Mouse (Mus musculus) left cerebral cortex, postnatal 25 days (tissue): Measurements from ENCODE around the gene Taf4. TPM values are rescaled to one million over a fixed set of nuclear protein-coding genes. Genes with fewer than 3 reads are reported as not detected.

Source experiments
- DNase-seq, 2 experiments: peaks; one replicate each; pipeline ENCODE4 v3.0.0; 2022; ENCODE audit warnings: low spot score in 2 of 2, mixed read lengths in 1 of 2
- intact Hi-C: fragments of 180-260 bp; cut with DNase I; formaldehyde crosslinking; loops from one replicate; pipeline ENCODE4 v1.15.1; 2025
- total RNA-seq, 2 experiments: library from RNA; stranded (reverse); gene quantifications; 2 replicates each; pipeline ENCODE4 v1.2.3; 2021

Taf4 gene
- total RNA-seq, 2 experiments from 2014 or later, result 17.7 to 18.9 TPM

DNA sequence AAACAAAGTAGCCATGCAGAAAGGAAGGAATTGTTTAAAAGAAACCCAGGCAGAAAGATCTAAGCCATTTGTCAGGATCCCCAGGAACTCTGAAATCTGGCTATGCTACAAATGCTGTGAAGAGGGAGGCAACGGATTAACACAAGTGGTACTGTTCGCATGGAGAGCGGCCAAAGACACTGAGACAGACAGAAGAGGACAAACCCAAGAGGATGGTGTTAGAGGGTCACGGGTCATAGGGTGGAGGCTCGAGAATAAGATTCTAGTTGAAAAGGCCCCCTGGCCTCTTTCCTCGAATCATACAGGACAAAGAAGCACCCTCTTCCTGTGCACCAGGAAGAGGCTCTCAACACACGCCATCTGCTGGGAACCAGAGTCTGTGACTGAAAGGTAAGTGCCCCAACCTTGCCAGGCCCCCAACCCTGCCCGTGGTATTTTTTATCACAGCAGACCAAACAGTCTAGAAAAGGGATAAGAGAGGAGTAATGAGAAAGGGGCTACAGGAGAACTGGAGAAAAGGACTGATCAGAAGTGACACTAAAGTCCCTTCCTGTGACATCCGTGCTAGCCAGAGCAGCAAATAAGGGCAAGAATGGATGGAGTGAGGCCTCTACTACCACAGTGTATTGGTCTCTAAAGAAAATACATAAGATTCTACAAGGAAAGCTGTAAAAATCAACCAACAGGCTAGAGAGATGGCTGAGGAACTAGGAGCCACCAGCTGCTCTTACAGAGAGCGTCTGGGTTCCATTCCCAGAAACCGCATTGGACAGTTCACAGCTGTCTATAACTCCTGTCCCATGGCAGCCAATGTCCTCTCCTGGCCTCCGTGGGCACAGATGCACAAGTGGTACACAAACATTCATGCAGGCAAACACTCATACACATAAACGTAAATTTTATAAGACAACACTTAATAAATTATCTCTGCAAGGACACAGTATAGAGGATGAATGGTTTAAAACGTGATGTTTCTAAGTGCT is 24.6 kb downstream of the Taf4 start:
- intact Hi-C loops, result no loop called here
- DNase-seq, result no peak

DNA sequence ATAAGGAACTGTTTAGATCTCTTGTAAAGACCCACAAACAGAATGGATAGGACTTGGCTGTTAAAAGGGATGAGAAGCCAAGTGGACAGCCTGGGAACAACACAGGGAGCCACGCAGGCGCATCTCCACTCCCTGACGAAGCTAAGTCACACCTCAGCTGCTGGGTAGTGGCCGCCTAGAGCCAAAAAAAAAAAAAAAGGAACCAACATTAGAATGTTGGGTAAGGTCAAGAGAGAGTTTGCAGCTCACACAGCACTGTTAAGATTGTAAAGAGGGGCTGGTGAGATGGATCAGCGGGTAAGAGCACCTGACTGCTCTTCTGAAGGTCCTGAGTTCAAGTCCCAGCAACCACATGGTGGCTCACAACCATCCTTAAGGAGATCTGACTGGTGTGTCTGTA is 27.6 kb downstream of the Taf4 start:
- DNase-seq, result no peak
- intact Hi-C loops, result no loop called here

DNA sequence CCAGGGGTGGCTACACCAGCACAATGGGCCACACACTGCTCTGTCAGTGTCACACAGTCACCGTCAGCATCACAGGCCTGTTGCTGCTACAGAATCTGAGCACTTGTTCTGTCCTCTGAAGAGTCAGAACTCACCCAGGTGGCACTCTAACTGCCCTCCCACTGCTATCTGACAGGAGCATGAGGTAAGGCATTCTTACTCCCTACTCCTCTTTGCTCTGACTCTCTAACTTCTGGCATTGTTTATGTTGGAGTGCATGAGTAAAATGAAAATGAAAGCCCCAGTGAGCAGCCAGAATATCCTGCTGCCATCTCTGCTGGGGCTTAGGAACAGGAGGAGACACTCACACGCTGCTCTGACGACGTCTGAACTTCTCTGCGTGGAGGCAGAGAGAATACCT is 28.8 kb downstream of the Taf4 start:
- intact Hi-C loops, result no loop called here
- DNase-seq, result no peak

DNA sequence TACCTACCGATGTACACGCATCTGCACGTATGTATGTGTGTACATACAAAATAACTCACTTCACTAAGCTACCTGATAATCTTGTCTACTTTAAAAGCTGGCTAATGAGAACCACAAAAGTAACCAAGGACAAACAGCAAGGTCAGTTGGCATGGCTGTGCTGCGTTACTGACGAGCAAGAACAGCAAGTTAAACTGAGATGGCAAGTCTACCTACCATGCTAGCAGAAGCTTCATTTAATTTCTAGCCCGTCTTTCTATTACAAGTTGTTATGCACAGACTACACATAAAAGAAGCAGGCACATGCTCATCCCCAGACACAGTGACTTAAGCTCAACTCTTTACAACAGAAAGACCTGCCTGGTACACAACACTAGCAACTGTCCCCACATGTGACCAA is 29.9 kb downstream of the Taf4 start:
- intact Hi-C loops, result no loop called here
- no peak for DNase-seq

DNA sequence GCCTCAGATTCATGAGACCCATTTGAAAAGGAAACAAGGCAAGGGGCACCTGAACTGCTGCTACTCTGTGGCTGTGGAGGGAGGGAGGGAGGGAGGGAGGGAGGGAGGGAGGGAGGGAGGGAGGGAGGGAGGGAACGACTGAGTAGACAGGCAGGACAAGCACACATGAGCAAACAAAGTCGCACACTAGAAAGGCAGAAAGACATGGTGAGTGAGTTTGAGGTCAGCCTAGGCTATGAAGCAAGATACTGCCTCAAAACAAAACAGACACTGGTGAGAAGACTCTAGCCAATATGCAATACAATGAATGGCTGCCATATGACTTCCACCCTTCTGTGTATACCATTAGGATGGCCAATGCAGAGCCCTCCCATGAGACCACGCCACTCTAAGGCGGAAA is 31.4 kb downstream of the Taf4 start:
- no peak for DNase-seq
- intact Hi-C loops, result no loop called here

DNA sequence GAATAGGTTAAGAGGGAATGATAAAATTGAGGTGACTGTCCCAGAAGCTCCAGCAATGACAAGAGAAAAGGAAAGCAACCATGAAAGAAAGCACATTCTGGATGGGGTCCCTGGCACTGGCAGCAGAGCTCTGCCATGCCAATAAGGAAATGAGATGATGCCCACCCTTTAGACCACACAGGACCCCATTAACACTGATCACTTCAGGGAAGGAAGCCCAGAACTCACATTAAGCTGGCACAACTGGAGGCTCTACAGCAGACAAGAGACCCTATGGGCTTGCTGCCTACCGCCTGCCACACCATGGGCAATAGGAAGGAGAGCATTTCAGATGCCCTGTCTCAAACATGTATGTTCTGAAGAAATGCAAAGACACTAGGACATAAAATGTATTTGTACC is 34.8 kb downstream of the Taf4 start:
- DNase-seq, result no peak
- intact Hi-C loops, result no loop called here

DNA sequence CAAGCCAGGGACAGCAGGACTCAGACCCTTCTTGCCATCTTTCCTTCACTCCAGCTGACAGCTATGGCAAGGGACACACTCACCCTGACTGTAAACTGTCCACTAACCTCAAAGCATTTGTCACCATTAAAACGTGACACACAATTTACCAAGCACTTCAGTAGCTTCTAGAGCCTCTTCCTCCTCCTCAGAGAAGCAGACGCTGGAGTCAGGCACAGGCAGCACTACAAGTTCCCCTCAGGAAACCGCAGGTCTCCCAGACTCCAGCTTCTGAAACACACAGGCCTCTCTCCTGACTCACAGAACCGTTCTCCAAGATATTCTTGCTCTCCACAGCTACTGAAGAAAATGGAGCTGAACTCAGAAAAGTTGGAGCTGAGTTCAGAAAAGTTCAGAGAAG is 39.4 kb downstream of the Taf4 start:
- no peak for DNase-seq
- intact Hi-C loops, result no loop called here

DNA sequence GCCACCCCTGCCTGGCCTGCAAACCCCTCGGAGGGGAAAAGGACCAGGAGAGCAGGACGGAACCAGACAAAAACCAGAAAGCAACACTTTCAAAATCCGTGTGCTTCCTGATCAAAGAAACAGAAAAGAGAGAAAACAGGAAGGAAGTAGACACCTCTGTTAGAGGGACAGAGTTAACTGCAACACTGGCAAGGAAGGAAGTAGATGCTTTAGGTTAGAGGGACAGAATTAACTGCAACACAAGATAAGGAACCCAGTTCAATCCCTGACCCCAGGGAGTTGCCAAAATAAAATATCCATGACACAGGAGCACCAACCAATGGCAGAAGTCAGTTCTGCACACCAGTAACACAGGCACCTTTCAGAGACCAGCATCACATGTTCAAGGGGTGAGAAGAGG is 42.3 kb downstream of the Taf4 start:
- DNase-seq, result no peak
- intact Hi-C loops, result no loop called here

DNA sequence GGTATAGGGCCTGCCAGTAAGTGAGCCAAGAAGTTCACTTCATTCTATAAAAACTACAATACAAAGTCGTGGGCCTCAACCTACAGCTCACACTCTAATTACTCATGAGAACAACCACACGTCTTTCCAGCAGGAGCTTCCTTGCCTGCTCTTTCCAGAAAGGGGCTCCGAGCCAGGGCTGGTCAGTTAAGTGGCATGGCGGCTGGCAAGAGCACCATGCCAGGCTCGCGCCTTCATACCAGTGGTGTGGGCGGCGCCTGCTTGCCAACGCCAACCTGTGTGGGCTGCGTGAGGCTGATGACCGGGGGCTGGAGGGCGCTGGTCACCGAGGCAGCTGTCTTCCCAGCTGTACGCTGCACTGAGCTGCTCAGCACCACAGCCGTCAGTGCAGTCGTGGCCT is 44.7 kb downstream of the Taf4 start:
- no peak for DNase-seq
- intact Hi-C loops, result no loop called here

DNA sequence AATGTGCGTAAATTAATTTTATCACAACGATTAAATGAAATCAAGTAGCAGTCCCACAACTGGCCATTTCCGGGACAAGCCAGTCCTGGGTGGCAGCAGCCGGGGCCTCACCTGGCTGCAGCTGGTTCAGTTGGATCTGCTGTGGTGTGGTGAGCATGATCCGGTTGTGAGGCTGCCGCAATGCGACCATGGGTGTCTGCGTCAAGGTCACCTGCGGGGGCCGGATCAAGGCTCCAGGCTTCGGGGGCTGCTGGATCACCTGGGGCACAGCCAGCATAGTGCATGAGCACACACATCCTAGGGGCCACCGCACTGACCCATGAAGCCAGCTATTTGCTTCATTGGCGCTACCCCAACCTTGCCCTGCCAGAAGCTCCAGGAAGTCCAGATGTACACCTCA is 47.3 kb downstream of the Taf4 start:
- DNase-seq, result no peak
- intact Hi-C loops, result no loop called here

DNA sequence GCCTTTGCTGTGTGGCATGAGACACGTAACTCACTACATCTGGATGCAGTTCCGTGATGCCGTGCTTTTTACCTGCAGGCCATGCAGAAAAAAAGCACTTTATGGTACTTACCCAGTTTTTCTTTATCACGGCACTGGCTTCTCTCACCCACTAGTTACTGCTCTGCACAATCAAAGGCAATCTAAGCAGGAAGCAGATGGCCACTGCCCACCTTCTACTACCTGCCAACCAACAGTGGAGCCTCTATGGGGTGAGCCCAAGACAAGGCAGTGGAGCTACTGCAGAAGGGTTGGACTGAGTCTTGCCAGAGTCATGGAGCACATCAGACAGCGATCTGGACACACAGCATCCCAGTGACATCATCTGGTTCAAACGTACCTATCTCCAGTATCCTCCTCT is 52.4 kb downstream of the Taf4 start:
- intact Hi-C loops, result loop anchor here (5.0 kb wide), 1 partner anchor 103 kb away; no protein-coding TSS in a partner anchor

DNA sequence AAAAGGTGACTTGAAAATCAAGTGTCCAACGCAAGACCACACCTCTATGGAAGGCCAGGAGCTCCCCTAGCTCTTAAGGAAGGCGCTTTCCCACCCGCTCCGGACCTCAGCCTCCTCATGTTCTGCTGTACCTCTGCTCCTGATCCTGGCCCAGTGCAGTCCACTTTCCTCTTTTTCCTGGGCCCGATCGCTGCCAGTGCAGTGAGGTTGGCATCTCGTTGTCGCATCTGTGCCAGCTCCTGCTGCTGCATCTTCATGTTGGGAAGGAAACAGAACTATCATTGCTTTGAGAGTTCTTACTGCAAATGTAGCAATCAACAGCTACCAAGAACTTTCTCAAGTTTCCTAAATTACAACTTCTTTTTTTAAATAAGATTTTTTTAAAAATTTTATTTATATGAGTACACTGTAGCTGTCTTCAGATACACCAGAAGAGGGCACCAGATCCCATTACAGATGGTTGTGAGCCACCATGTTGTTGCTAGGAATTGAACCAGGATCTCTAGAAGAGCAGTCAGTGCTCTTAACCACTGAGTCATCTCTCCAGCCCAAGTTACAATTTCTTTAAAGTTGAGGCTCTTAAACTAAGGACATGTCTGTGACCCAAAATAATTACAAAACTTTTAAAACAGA is 55.3 kb downstream of the Taf4 start:
- no peak for DNase-seq
- intact Hi-C loops, result loop anchor here (5.0 kb wide), 1 partner anchor 106 kb away; no protein-coding TSS in a partner anchor

More for the DNA sequence above, 52.4 kb downstream of the Taf4 start:
- DNase-seq, result peak in 1 of 2 experiments; percentile 73

DNA sequence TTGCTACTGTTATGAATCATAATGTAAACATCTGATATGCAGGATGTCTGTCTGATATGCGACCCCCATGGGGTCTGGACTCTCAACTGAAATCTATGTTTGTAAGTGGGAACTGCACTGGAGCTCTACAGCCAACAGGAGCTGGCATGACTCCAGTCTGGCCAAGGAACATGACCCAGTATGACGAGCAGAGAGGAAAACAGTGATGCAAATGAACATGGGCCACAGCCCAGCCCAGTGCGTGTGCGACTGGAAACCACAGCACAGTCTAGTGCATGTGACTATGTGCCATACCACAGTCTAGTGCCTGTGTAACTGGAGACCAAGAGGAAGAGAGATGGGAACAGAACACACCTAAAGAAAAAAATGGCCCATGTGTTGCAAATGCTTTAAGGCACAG is 56.4 kb downstream of the Taf4 start:
- intact Hi-C loops, result loop anchor here (5.0 kb wide), 1 partner anchor 107 kb away; no protein-coding TSS in a partner anchor
- no peak for DNase-seq

DNA sequence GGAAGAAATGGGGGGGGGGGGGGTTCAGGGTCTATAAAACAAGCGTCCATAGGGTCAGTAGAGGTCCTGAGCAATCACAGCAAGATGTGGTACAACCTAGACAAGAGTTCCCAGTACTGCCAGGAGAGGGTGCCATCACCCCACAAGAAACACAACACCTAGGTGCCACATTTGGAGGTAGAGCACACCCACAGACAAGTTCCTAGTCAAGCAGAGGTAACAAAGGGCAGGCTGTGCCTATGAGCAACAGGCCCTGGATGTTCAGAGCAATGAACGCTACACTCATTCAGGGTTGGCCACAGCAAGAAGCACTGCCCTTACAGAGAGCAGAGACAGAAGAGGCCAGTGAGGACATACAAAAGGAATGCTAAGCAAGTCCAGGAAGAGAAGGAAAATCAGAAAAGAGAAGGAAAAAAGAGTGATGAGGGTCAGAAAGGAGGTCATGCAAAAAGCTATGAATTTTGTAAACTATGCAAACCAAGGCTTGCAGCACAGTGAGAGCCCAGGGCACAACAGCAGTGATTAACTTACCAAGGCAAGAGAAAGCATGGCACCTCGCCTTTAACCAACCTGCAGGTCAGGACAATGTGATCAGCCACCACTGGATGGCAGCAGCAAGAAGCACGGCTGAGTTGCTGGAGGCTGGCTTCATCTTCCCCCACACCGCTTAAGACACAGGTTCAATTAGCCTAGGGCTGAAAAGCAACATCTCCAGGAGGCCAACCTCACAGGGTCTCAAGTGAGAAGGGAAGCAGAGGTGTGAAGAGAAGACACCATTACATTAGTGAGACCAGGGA is 59.4 kb downstream of the Taf4 start:
- peak; percentile 66 to 72 for DNase-seq
- intact Hi-C loops, result loop anchor here (2.0 to 10.0 kb wide), 4 partner anchors 60 to 338 kb away; partner anchors contain the start of genes Psma7, Rps21, Ss18l1 and Taf4

DNA sequence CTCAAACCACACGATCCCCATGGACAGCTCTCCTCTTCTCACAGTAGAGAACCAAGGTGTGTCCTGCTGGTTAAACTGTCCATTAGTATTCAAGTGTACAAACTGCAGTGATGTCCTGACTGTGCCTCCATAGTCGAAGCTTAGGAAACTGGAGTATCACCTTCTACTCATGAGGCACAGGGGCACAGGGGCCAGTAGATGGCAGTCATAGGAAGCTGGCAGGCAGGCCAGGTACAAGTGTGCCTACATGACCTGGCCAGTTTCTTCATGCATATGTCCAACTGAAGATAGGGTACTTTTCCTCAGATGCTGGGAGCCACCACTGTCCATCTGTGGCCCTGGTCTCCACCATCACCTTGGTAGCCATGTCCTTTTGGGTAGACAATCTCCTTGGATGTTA is 62.2 kb downstream of the Taf4 start:
- intact Hi-C loops, result loop anchor here (10.0 kb wide), 1 partner anchor 341 kb away; the partner anchor contains the start of gene Rps21
- no peak for DNase-seq

DNA sequence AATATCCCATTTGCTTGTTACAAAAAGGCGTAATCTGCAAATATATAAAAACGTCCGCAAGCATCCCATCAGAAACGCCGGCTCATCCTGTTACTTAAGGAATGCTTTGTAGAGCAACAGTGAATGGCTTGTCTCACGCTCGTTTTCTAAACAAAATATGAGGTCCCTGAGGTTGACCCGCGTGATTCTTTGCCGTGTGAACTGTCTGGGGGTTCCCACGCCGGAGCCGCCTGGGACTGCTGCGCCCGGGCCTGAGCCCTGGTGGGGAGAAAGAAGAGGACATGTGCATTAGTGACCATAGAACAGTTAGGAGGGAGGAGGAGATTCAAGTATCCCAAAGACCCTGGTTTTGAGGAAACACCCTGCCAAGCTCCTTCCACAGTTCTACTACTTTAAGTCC is 63.1 kb downstream of the Taf4 start:
- intact Hi-C loops, result loop anchor here (10.0 kb wide), 1 partner anchor 341 kb away; the partner anchor contains the start of gene Rps21
- no peak for DNase-seq

DNA sequence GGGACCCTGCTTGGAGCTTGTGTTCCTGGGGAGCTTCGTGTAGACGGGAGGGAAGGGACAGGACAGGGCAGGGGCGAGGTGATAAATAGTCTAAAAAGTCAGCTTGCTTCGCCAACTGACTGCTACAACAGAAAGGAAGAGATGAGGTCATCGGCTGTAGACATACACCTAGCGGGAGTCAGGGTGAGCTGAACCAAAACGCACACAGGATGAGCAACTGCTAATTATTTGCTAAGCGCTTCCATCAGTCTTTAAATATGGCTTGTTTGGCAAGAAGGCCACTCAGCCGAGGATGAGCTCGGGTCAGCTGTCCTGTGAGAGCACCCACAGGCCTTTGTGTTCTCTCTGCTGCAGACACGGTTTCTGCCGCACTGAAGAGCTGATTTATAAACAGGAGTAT is 63.5 kb downstream of the Taf4 start:
- DNase-seq, result no peak
- intact Hi-C loops, result loop anchor here (10.0 kb wide), 1 partner anchor 342 kb away; the partner anchor contains the start of gene Rps21

DNA sequence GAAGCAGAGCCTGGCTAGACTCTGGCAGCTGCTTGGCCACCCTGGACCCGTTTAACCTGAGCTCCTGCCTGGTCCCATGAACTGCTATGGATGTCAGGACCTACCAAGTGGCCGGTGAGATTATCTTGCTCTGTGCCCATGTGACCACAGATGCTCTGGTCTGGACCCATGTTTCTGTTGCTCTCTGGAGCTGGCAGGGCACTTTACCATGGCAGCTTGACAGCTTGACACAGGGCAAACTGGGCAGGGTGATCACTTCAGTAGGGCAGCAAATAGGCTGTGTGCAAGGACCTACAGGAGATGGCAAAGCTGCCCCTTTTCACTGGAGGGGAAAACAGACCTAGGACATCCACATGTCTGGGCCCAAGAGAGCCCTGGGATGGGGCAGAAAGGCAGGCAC is 79.5 kb downstream of the Taf4 start:
- intact Hi-C loops, result no loop called here
- DNase-seq, result no peak

DNA sequence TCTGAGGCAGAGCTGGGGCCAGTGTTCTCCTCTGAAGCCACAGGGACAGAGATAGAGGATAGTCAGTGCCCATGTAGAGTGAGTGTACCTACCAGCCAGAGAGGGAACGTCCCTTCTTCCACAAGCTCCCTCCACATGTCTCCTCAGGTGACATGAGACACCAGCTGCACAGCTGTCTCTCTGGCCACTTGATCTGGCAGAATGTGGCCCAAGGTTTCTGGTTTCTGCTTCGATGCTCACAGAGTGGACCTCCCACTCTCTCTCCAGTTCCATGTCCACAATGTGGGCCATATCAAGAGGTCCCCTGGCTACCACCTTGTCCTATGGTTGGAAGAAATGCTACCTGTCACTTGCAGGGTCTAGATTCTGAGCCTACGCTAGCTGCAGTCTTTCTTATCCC is 85.4 kb downstream of the Taf4 start:
- intact Hi-C loops, result no loop called here
- DNase-seq, result no peak

DNA sequence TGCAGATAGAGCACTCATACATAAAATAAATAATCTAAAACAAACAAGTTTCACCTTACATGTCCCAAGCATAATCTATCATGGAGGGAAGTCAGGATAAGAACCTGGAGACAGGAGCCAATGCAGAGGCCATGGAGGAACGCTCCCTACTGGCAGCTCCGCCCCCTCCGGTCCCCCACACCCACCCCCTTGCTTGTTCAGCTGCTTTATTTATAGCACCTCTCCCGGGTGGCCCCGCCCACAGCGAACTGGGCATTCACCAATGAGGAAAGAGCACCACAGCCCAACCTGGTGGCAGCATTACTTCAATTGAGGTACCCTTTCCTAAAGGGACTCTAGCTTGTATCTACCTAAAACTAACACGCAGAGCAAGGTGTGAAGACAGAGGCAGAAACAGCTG is 91.9 kb downstream of the Taf4 start:
- intact Hi-C loops, result no loop called here
- DNase-seq, result no peak
